Mouse (Mus musculus) gastrocnemius, postnatal 36 days (tissue): ENCODE results near the gene Trim31. TPM values are rescaled to one million over a fixed set of nuclear protein-coding genes. Genes with fewer than 3 reads are reported as not detected.
A peak's percentile ranks its signal among the peaks of the same experiment; 100 is the strongest.

ENCODE experiments used
- DNase-seq, 2 experiments: peaks; one replicate each; pipeline ENCODE4 v3.0.0; 2022
- intact Hi-C: fragments of 180-260 bp; cut with DNase I; formaldehyde crosslinking; loops from one replicate; pipeline ENCODE4 v1.15.1; 2025
- total RNA-seq, 2 experiments: library from RNA; stranded (reverse); gene quantifications; 2 replicates each; pipeline ENCODE4 v1.2.3; 2021

Trim31 gene
- total RNA-seq, 2 experiments from 2014 or later: not detected

DNA sequence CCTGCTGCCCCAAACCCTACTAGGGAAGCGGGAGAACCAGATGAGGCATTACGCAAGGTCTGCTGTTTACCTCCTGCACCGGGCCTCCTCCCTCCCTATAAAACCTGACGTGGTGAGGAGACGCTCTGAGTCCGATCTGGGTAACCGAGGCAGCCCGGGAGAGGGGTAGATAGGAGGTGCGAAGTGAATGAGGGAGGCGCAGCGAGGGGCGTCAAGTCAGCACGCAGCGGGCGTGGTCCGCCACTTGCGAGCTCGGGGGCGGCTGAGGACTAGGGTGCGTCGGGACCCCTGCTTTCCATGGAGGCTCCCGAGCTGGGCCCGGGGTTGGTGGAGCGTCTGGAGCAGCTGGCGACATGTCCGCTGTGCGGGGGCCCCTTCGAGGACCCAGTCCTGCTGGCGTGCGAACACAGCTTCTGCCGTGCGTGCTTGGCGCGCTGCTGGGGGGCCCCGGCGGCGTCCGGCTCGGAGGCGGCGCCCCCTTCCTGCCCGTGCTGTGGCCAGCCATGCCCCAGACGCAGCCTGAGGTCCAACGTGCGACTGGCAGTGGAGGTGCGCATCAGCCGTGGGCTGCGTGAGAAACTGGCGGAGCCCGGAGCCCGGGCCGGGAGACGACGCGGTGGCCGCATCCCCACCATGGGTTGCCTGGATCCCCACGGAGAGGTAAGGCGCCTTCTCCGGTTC, 45.0 kb downstream of the Trim31 start, which contains the start of gene Rnf39:
Rnf39 (plus strand) TSS at position 128 of the 681 bp plus-strand sequence.
- intact Hi-C loops: no loop called here

GRCm38 (mm10) chr17:36943691-36944090, 45.8 kb downstream of the Trim31 start:
- intact Hi-C loops: no loop called here

More for the DNA sequence above, 45.0 kb downstream of the Trim31 start, which contains the start of gene Rnf39:
- DNase-seq: no peak

DNA sequence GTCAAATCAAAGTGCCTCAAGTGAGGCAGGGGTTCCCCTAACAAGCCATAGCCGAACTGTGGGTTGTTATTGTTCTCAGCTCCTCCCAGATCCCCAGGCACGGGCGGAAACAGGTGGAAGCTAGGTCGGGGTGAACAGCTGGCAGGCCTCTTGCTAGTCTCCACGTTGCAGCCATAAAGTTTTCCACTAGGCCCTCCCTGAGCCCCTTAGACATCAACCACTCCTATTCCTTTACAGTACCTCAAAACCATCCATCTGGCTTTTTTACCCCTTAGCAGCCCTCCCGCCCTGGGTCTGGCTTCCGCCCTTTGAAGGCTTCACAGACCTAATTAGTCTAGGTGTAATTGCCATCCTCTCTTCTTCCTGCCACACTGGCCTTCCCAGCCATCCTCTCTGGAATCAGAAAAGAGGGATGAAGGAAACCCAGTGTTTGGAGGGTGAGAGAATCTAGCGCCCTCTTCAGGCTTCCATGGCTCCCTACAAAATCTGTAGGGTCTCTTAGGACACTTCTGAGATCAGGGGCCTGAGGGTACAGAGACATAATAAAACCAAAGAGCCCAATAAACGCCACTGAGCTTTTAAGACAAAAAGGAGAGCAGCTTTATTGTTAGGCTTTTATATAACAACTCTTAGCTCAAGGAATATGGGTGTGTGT, 46.3 kb downstream of the Trim31 start:
- intact Hi-C loops: no loop called here
- DNase-seq: no peak

More at GRCm38 (mm10) chr17:36943691-36944090, 45.8 kb downstream of the Trim31 start:
- no peak for DNase-seq

DNA sequence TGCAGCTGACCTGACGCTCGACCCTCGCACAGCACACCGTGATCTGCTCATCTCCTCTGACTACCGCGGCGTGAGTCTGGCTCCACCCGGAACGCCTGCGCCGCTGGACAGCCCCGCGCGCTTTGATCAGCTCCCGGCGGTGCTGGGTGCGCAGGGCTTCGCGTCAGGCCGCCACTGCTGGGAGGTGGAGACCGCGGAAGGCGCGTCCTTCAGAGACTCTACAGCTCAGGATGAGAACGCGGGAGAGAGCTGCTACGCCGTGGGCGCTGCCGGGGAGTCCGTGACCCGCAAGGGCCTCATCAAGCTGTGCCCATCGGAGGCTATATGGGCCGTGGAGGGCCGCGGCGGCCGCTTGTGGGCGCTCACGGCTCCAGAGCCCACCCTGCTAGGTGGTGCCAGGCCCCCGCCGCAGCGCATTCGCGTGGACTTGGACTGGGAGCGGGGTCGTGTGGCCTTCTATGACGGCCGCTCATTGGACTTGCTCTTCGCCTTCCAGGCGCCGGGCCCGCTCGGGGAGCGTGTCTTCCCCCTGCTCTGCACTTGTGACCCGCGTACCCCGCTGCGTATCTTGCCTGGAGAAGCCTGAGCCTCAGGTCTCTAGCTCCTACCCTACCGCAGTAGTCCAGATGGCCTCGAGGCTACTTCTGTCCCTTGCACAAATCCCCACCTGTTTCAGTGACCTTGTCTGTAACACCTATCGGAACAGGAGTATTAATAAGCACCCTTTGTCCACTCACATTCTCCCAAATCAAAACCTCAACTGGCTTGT, 49.3 kb downstream of the Trim31 start:
- DNase-seq: peak; percentile 17 to 34
- intact Hi-C loops: no loop called here

DNA sequence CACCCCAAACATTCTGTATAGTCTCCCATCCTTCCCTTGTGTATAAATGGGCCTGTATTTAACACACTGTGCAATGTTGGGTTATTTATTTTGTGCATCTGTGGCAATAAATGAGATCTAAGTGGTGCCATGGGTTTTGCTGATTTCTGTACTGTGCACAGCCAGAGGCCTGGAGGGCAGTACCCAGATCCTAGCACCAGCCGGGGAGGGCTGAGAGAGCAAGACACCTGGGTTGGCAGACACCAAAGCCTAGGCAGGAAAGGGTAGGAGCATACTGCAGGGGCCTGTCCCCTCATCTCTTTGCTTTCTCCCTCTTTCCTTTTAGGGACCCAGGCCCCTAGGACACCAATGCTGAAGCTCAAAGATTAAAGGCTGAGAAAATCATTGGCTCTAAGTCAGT, 50.4 kb downstream of the Trim31 start:
- intact Hi-C loops: no loop called here
- no peak for DNase-seq

GRCm38 (mm10) chr17:36949265-36949664, 51.3 kb downstream of the Trim31 start:
- DNase-seq: no peak
- intact Hi-C loops: no loop called here

GRCm38 (mm10) chr17:36950981-36951947, 53.3 kb downstream of the Trim31 start, which contains the start of gene Ppp1r11:
Gene Ppp1r11, minus strand, starts transcription at chr17:36951741.
- peak; percentile 85 to 93 for DNase-seq
- intact Hi-C loops: no loop called here

GRCm38 (mm10) chr17:36952631-36953030, 54.7 kb downstream of the Trim31 start:
- intact Hi-C loops: no loop called here

GRCm38 (mm10) chr17:36953062-36953461, 55.1 kb downstream of the Trim31 start:
- intact Hi-C loops: no loop called here
- no peak for DNase-seq

More at GRCm38 (mm10) chr17:36952631-36953030, 54.7 kb downstream of the Trim31 start:
- DNase-seq: no peak

GRCm38 (mm10) chr17:36957999-36958743, 60.3 kb downstream of the Trim31 start, which contains the start of the genes Znrd1 and Znrd1as:
Gene Znrd1, minus strand, starts transcription at chr17:36958559.
Gene Znrd1as, plus strand, starts transcription at chr17:36958592.
- intact Hi-C loops: loop anchor here (5.0 kb wide), 1 partner anchor 121 kb away; the partner anchor contains the start of gene Trim26
- DNase-seq: peak; percentile 88 to 91

- no peak for DNase-seq
These were observed 61.0 kb downstream of the Trim31 start for GRCm38 (mm10) chr17:36958884-36959283.

More at GRCm38 (mm10) chr17:36958884-36959283, 61.0 kb downstream of the Trim31 start:
- intact Hi-C loops: loop anchor here (5.0 kb wide), 1 partner anchor 122 kb away; the partner anchor contains the start of gene Trim26

Other genes starting within 250 kb of the Trim31 start
- gene H2-M1, start 225.9 kb upstream of the Trim31 start, total RNA-seq: not detected
- gene H2-M10.5, start 125.2 kb upstream of the Trim31 start, total RNA-seq: not detected
- not detected for gene H2-M10.6, start 85.9 kb upstream of the Trim31 start, total RNA-seq
- 10 to 100 TPM; 17.1 to 18.8 TPM for gene Trim26, start 61.0 kb upstream of the Trim31 start, total RNA-seq
- gene Trim15, start 30.9 kb upstream of the Trim31 start, total RNA-seq: not detected
- not detected for gene Trim10, start 28.5 kb upstream of the Trim31 start, total RNA-seq
- gene Trim40, start 8.0 kb upstream of the Trim31 start, total RNA-seq: not detected
- not detected for gene Rnf39, start 44.8 kb downstream of the Trim31 start, total RNA-seq
- 10 to 100 TPM; 48.0 to 56.2 TPM for gene Ppp1r11, start 53.6 kb downstream of the Trim31 start, total RNA-seq
- 10 to 100 TPM; 16.1 to 17.7 TPM for gene Znrd1, start 60.4 kb downstream of the Trim31 start, total RNA-seq
- 10 to 100 TPM; 16.1 to 17.2 TPM for gene Znrd1as, start 60.5 kb downstream of the Trim31 start, total RNA-seq
- not detected for gene 2410137M14Rik, start 83.1 kb downstream of the Trim31 start, total RNA-seq
- under 1 TPM in 1 of 2 experiments, not detected in 1; 0.10 TPM for gene H2-M5, start 91.4 kb downstream of the Trim31 start, total RNA-seq
- under 1 TPM; 0.23 to 0.59 TPM for gene Zfp57, start 103.0 kb downstream of the Trim31 start, total RNA-seq
- gene Mog, start 125.3 kb downstream of the Trim31 start, total RNA-seq: not detected
- 1 to 10 TPM; 8.0 to 8.1 TPM for gene Gabbr1, start 147.8 kb downstream of the Trim31 start, total RNA-seq
- gene Olfr90, start 190.4 kb downstream of the Trim31 start, total RNA-seq: not detected
- not detected for gene Olfr91, start 200.2 kb downstream of the Trim31 start, total RNA-seq
- not detected for gene Olfr92, start 222.0 kb downstream of the Trim31 start, total RNA-seq